23 mouse cellular contexts compared by ENCODE assay signal in the genomic region with DNA sequence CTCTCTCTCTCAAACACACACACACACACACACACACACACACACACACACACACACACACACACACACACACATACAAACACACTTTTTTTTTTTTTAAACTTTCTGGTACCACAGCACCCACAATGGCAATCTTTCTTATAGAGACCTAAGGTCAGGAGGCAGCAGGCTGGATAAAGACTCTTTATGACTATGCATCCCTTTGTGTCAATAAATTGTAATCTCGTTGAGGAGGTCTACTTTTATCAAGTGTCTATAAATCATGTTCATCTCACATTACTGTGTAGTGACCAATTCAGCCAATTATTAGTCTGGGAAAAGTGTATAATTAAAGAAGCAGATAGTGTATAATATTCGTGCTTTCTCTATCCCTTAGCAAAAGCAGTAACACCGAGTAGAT.
"Had no signal": no experiment of that assay in that cellular context is flagged by ENCODE, and none has a peak within 500 bp of the region (broad histone marks: within the 10 kb centered on the region; RNA-seq: fewer than 3 reads in every experiment).

No protein-coding gene starts in this region.

- H3K36me3 ChIP-seq: heart, embryonic 10.5 days; heart, embryonic 12.5 days; hindbrain, embryonic 10.5 days; hindbrain, embryonic 12.5 days; intestine, embryonic 15.5 days; limb, embryonic 10.5 days; limb, embryonic 12.5 days had no signal

- H3K4me2 ChIP-seq: heart, embryonic 12.5 days; hindbrain, embryonic 12.5 days; intestine, embryonic 15.5 days; limb, embryonic 12.5 days; liver, embryonic 11.5 days had no signal

- DNase-seq: gastrocnemius, postnatal 14 days; heart, adult 18-20 months; heart, postnatal 10 days; heart, postnatal 4 days; kidney, adult 18-20 months; kidney, adult 8-10 months; kidney, postnatal 10 days; kidney, postnatal 25 days; kidney, postnatal 4 days; liver had no signal

- H3K27me3 ChIP-seq: heart, embryonic 12.5 days; hindbrain, embryonic 12.5 days; intestine, embryonic 15.5 days; limb, embryonic 12.5 days had no signal

- H3K27ac ChIP-seq: heart, embryonic 10.5 days; hindbrain, embryonic 10.5 days; hindbrain, embryonic 12.5 days; intestine, embryonic 15.5 days; layer of hippocampus, adult 2 months; left cerebral cortex, adult 2 months; limb, embryonic 10.5 days; limb, embryonic 12.5 days had no signal

- H3K9me3 ChIP-seq: heart, embryonic 10.5 days; heart, embryonic 12.5 days; hindbrain, embryonic 10.5 days; hindbrain, embryonic 12.5 days; intestine, embryonic 15.5 days; limb, embryonic 10.5 days; limb, embryonic 12.5 days had no signal

- H3K4me1 ChIP-seq: heart, embryonic 10.5 days; heart, embryonic 12.5 days; hindbrain, embryonic 12.5 days; intestine, embryonic 15.5 days; limb, embryonic 10.5 days; limb, embryonic 12.5 days had no signal

- ATAC-seq: hindbrain, embryonic 16.5 days; inflammation-experienced regulatory T-cells, adult 6 months; intestine, embryonic 15.5 days; intestine, postnatal 0 days had no signal

- H3K9ac ChIP-seq: heart, embryonic 12.5 days; hindbrain, embryonic 12.5 days; intestine, embryonic 15.5 days; limb, embryonic 12.5 days had no signal

- H3K4me3 ChIP-seq: heart, embryonic 10.5 days; heart, embryonic 12.5 days; hindbrain, embryonic 10.5 days; hindbrain, embryonic 12.5 days; intestine, embryonic 15.5 days; layer of hippocampus, adult 2 months; left cerebral cortex, adult 2 months; limb, embryonic 10.5 days; limb, embryonic 12.5 days had no signal
